Mouse (Mus musculus): ENCODE measurements around the gene Ccr8. TPM values are rescaled to one million over a fixed set of nuclear protein-coding genes. Genes with fewer than 3 reads are reported as not detected.

The Ccr8 gene
- not detected in 2 replicates for polyA plus RNA-seq (2016; fragmentation: Nextera tagmentation; extraction: Ambion mirVana)

DNA sequence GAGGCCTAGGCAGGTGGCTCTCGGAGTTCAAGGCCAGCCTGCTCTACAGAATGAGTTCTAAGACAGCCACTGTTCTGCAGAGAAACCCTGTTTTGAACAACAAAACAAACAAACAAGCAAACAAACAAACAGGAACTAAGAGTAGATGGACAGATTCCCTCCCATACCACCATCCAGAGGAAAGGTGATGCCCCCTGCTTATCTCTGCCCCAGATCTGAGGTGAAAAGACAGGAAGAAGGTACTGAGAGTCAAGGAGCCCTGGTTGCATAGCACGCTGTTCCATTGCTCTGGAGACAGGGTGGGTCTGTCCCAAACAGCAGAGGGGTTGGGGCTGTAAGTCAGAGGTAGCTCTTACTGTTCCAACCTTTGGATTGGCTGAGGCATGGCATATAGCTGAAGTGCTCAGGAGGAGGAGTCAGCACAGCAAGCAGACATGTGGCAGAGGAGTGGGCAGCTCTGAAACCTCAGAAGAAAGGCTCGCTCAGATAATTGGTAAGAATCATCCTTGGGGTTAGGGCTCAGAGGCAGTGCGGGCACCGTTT is at the start of gene Ccr8:
Ccr8 (plus strand) TSS at position 419 of the 543 bp plus-strand sequence.
- Histone ChIP-seq H3K9ac (no peak within 1 kb of the TSS), H3K4me3 (no peak within 1 kb of the TSS), H3K4me2 (no peak within 1 kb of the TSS), H3K36me3 (no peaks in the 10 kb centered on the region), H3K9me3 (replicated peaks) (peaks cover 8% of the 10 kb centered on the region; the same call in 1 of the 2 replicates), H3K27ac (ENCODE audit: poor library complexity, severe bottlenecking) (no peak within 1 kb of the TSS), H3K4me1 (replicated peaks) (no peaks in the 10 kb centered on the region), H3K27me3 (replicated peaks) (no peaks in the 10 kb centered on the region)
- no peak for ATAC-seq (ENCODE audit: insufficient number of reproducible peaks, low FRiP score)
- WGBS = 72% methylated on average over 5 of the region's 5 CpGs

DNA sequence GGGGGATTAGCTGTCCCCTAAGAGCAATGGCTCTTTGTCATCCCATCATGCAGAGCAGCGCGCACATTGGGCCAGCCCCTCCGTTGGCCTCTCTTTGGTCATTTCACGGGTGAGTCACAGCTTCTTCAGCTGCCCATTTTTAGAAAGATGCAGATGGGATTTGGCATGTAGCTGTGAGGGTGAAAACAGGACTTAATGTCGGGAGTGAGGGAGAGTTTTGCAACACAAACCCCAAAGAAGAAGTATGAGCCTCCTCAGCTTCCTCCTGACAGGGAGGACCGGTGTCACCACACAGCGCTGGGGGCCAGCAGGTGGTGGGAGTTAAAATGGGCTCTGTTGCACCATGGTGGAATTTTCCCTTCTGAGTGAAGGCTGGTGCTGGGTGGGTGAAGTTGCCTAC is 48.8 kb upstream of the Ccr8 start:
- Histone ChIP-seq H3K27me3 (replicated peaks) (no peaks in the 10 kb centered on the region), H3K4me3 (no peak overlapping the region), H3K9me3 (replicated peaks) (peaks cover 4% of the 10 kb centered on the region), H3K4me2 (no peak overlapping the region), H3K9ac (no peak overlapping the region), H3K27ac (ENCODE audit: poor library complexity, severe bottlenecking) (no peak overlapping the region), H3K36me3 (no peaks in the 10 kb centered on the region), H3K4me1 (replicated peaks) (0 out of 2 replicates have a peak, but pooled peaks cover 4% of the 10 kb centered on the region)
- no peak for ATAC-seq (ENCODE audit: insufficient number of reproducible peaks, low FRiP score)
- WGBS = 79% methylated on average over 7 of the region's 7 CpGs

GRCm38 (mm10) chr9:120048495-120048894 is 43.4 kb upstream of the Ccr8 start:
- no peak overlapping the region for H3K4me2 ChIP-seq
- H3K4me1 ChIP-seq (replicated peaks) = peaks cover 12% of the 10 kb centered on the region; the same call in 1 of the 2 replicates
- no peak overlapping the region for H3K27ac ChIP-seq (ENCODE audit: poor library complexity, severe bottlenecking)
- H3K9ac ChIP-seq = no peak overlapping the region
- no peak for ATAC-seq (ENCODE audit: insufficient number of reproducible peaks, low FRiP score)
- H3K27me3 ChIP-seq (replicated peaks) = no peaks in the 10 kb centered on the region
- H3K4me3 ChIP-seq = no peak overlapping the region
- WGBS = 63% methylated on average over 6 of the region's 6 CpGs
- no peaks in the 10 kb centered on the region for H3K36me3 ChIP-seq
- H3K9me3 ChIP-seq (replicated peaks) = no peaks in the 10 kb centered on the region

GRCm38 (mm10) chr9:120049407-120049806 is 42.5 kb upstream of the Ccr8 start:
- WGBS = 23% methylated on average over 3 of the region's 3 CpGs
- Histone ChIP-seq H3K4me3 (no peak overlapping the region), H3K9ac (no peak overlapping the region), H3K36me3 (no peaks in the 10 kb centered on the region), H3K9me3 (replicated peaks) (no peaks in the 10 kb centered on the region), H3K4me2 (no peak overlapping the region), H3K27ac (ENCODE audit: poor library complexity, severe bottlenecking) (no peak overlapping the region), H3K27me3 (replicated peaks) (no peaks in the 10 kb centered on the region), H3K4me1 (replicated peaks) (peaks cover 12% of the 10 kb centered on the region; the same call in 1 of the 2 replicates)
- no peak for ATAC-seq (ENCODE audit: insufficient number of reproducible peaks, low FRiP score)

DNA sequence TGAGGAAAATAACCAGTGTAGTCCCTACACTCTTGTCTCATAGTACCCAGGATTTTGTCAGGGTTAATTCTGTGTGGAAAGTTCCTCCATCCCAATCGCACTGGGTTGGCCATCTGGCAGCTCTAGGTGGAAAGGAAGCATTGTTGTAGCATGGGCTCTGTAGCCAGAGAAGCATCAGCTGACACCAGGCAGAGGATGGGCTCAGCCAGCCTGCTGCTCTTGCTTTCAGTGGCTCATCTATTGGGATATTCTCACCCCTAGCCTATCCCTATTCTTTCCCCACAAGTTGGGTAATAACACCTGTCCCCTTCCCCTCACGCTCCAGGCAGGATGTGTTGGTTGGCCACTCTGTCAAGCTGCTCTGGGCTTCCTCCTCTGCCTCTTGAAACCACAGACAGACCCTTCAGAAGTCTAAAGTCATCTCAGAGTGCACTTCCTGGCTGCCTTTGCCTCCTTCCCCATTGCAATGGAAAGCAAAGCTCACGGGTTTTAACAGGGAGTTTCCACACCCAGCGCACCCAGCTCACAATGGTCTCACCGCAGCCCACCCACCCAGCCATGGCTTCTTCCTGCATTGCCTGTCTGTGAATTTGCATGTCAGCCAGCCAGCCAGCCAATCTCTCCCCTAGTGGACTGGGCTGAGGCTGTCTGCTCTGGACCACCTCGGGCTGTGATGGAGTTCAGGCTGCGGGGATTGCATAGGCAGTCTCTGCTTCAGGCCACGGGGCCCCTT is 37.2 kb upstream of the Ccr8 start:
- Histone ChIP-seq H3K9ac (no peak overlapping the region), H3K36me3 (no peaks in the 10 kb centered on the region), H3K4me1 (replicated peaks) (peaks cover 3% of the 10 kb centered on the region; the same call in 1 of the 2 replicates), H3K27me3 (replicated peaks) (no peaks in the 10 kb centered on the region), H3K27ac (ENCODE audit: poor library complexity, severe bottlenecking) (no peak overlapping the region), H3K4me3 (no peak overlapping the region), H3K9me3 (replicated peaks) (no peaks in the 10 kb centered on the region), H3K4me2 (no peak overlapping the region)
- no peak for ATAC-seq (ENCODE audit: insufficient number of reproducible peaks, low FRiP score)
- WGBS = 47% methylated on average over 8 of the region's 8 CpGs

DNA sequence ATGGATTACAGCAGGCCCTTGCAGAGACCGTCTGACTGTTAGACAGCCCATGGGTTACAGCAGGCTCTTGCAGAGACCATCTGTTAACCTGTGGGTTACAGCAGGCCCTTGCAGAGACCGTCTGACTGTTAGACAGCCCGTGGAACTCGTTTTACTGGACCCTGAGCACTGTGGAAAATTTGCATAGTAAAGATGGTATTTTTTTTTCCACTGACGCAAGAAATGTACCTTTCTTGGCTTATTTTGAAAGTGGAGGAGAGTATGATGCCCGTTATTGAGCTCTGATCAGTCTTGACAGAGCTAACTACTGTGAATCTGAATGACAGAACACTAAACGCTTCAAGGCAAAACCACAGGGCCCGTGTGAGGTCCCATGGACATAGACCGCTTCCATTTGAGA is 35.7 kb upstream of the Ccr8 start:
- Histone ChIP-seq H3K4me2 (no peak overlapping the region), H3K27ac (ENCODE audit: poor library complexity, severe bottlenecking) (no peak overlapping the region), H3K27me3 (replicated peaks) (no peaks in the 10 kb centered on the region), H3K9me3 (replicated peaks) (no peaks in the 10 kb centered on the region), H3K4me3 (no peak overlapping the region), H3K4me1 (replicated peaks) (no peaks in the 10 kb centered on the region), H3K9ac (no peak overlapping the region), H3K36me3 (no peaks in the 10 kb centered on the region)
- WGBS = 77% methylated on average over 9 of the region's 9 CpGs
- no peak for ATAC-seq (ENCODE audit: insufficient number of reproducible peaks, low FRiP score)

- no peak overlapping the region for H3K4me2 ChIP-seq
- H3K36me3 ChIP-seq = no peaks in the 10 kb centered on the region
- H3K27ac ChIP-seq (ENCODE audit: poor library complexity, severe bottlenecking) = no peak overlapping the region
- no peaks in the 10 kb centered on the region for H3K4me1 ChIP-seq (replicated peaks)
- ATAC-seq (ENCODE audit: insufficient number of reproducible peaks, low FRiP score) = no peak
- no peaks in the 10 kb centered on the region for H3K27me3 ChIP-seq (replicated peaks)
- 66% methylated on average over 3 of the region's 3 CpGs for WGBS
- no peak overlapping the region for H3K9ac ChIP-seq
- no peak overlapping the region for H3K4me3 ChIP-seq
- H3K9me3 ChIP-seq (replicated peaks) = no peaks in the 10 kb centered on the region
These were observed 33.2 kb upstream of the Ccr8 start for GRCm38 (mm10) chr9:120058730-120059129.

GRCm38 (mm10) chr9:120064317-120064716 is 27.6 kb upstream of the Ccr8 start:
- no peak overlapping the region for H3K4me2 ChIP-seq
- H3K36me3 ChIP-seq = no peaks in the 10 kb centered on the region
- WGBS = 78% methylated on average over 4 of the region's 4 CpGs
- H3K27me3 ChIP-seq (replicated peaks) = 0 out of 2 replicates have a peak, but pooled peaks cover 4% of the 10 kb centered on the region
- H3K27ac ChIP-seq (ENCODE audit: poor library complexity, severe bottlenecking) = no peak overlapping the region
- no peak overlapping the region for H3K4me3 ChIP-seq
- no peaks in the 10 kb centered on the region for H3K9me3 ChIP-seq (replicated peaks)
- ATAC-seq (ENCODE audit: insufficient number of reproducible peaks, low FRiP score) = no peak
- no peaks in the 10 kb centered on the region for H3K4me1 ChIP-seq (replicated peaks)
- H3K9ac ChIP-seq = no peak overlapping the region

DNA sequence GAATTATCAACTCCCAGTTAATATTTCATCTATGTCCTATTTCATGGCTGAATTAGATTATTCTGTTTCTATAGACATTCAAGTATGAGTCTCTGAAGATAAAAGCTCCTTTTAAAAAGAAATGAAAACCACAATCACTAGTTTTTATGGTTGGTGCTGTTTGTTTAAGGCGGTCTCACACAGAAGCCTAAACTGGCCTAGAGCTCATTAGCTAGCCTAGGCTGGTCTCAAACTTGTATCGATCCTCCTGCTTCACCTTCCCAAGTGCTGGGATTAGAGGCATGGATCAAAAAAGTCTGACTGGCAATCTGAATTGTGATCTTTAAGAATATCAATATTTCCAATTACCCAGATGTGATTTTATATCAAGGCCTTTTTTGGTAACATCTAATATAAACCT is 24.3 kb upstream of the Ccr8 start:
- no peak overlapping the region for H3K4me2 ChIP-seq
- H3K4me3 ChIP-seq = no peak overlapping the region
- 0 out of 2 replicates have a peak, but pooled peaks cover 4% of the 10 kb centered on the region for H3K27me3 ChIP-seq (replicated peaks)
- ATAC-seq (ENCODE audit: insufficient number of reproducible peaks, low FRiP score) = no peak
- WGBS = 88% methylated on average over 2 of the region's 2 CpGs
- H3K4me1 ChIP-seq (replicated peaks) = no peaks in the 10 kb centered on the region
- H3K9me3 ChIP-seq (replicated peaks) = no peaks in the 10 kb centered on the region
- no peaks in the 10 kb centered on the region for H3K36me3 ChIP-seq
- H3K9ac ChIP-seq = no peak overlapping the region
- H3K27ac ChIP-seq (ENCODE audit: poor library complexity, severe bottlenecking) = no peak overlapping the region

DNA sequence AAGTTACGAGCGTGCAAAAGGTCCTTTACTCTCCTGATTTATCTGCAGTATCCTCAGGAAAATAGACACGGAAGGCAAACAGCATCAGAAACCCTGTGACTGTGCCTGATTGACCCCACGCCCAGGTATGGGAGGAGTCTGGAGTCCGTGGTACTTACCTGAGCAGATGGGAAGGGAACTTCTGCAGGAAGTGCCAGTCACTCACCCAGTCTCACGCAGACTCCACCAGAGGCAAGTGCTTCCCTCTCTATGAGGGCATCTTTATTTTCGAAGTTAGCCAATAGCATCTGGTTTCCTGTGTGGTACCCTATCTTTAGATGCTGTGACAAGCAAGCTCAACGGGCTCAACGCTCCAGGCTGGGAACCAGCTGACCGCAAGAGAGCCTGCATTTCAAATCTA is 23.9 kb upstream of the Ccr8 start:
- H3K4me2 ChIP-seq = no peak overlapping the region
- H3K9me3 ChIP-seq (replicated peaks) = no peaks in the 10 kb centered on the region
- H3K9ac ChIP-seq = no peak overlapping the region
- H3K27me3 ChIP-seq (replicated peaks) = 0 out of 2 replicates have a peak, but pooled peaks cover 4% of the 10 kb centered on the region
- H3K4me1 ChIP-seq (replicated peaks) = no peaks in the 10 kb centered on the region; the same call in 1 of the 2 replicates
- H3K4me3 ChIP-seq = no peak overlapping the region
- no peak overlapping the region for H3K27ac ChIP-seq (ENCODE audit: poor library complexity, severe bottlenecking)
- H3K36me3 ChIP-seq = no peaks in the 10 kb centered on the region
- WGBS = 48% methylated on average over 10 of the region's 10 CpGs
- ATAC-seq (ENCODE audit: insufficient number of reproducible peaks, low FRiP score) = no peak

DNA sequence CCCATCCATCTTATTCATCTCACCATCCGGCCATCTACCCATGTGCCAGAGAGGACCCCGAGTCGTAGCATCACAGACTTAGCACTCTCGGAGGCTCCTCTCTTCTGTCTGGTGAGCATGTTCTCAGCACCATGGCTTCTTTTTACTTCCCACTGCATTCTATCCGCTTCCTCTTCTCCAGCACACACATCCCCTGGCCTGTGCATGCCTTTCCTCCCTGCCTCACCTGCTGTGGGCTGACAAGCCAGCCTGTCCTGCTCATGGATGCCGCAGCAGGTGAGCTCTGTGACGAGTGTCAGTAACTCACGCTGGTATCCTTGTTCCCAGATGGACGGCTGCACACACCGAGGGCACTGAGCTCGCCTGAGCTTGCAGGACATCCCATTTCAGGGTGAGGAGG is 22.1 kb upstream of the Ccr8 start, which contains the start of gene Cx3cr1:
Cx3cr1 (minus strand) TSS at position 101 of the 400 bp plus-strand sequence.
- ATAC-seq (ENCODE audit: insufficient number of reproducible peaks, low FRiP score) = no peak
- H3K4me1 ChIP-seq (replicated peaks) = no peaks in the 10 kb centered on the region; the same call in 1 of the 2 replicates
- no peak within 1 kb of the TSS for H3K9ac ChIP-seq
- H3K36me3 ChIP-seq = no peaks in the 10 kb centered on the region
- no peak within 1 kb of the TSS for H3K4me2 ChIP-seq
- H3K9me3 ChIP-seq (replicated peaks) = no peaks in the 10 kb centered on the region
- H3K4me3 ChIP-seq = no peak within 1 kb of the TSS
- H3K27ac ChIP-seq (ENCODE audit: poor library complexity, severe bottlenecking) = no peak within 1 kb of the TSS
- 0 out of 2 replicates have a peak, but pooled peaks cover 4% of the 10 kb centered on the region for H3K27me3 ChIP-seq (replicated peaks)
- 77% methylated on average over 11 of the region's 11 CpGs for WGBS
